Mouse (Mus musculus): Measurements from ENCODE around the gene Btbd9.

- TF ChIP-seq POLR2A (IDR thresholded peaks at IDR 0.05; ENCODE audit: low read depth, low read length) (no peak), CTCF (IDR thresholded peaks at IDR 0.05; ENCODE audit: extremely low read depth, insufficient read length, insufficient replicate concordance, low read depth, low read length) (no peak)
These were observed 382.2 kb downstream of the Btbd9 start for GRCm38 (mm10) chr17:30194091-30194490.

Measured in small intestine, adult 2 months (tissue).